Mouse (Mus musculus) ES-E14 (cell line): ENCODE measurements around the gene Tssk6.

Experiments used
- HCFC1 ChIP-seq: IDR thresholded peaks from 2 replicates; pipeline ENCODE4 v1.6.1; 2012; ENCODE audit warnings: low read length, inconsistent platforms, borderline replicate concordance; ENCODE audit not compliant: insufficient read depth
- ZC3H11A ChIP-seq: IDR thresholded peaks from 2 replicates; pipeline ENCODE4 v1.6.1; 2012; ENCODE audit warnings: low read depth, mild to moderate bottlenecking, inconsistent platforms, low read length, borderline replicate concordance
- ZNF384 ChIP-seq: IDR thresholded peaks from 2 replicates; pipeline ENCODE4 v1.6.1; 2012; ENCODE audit warnings: low read depth, low read length, inconsistent platforms

- TF ChIP-seq HCFC1 (no peak), ZNF384 (no peak), ZC3H11A (no peak)
Measured at GRCm38 (mm10) chr8:69860807-69861206, 41.2 kb upstream of the Tssk6 start.
